Mouse (Mus musculus) cerebellum, adult 11 months (tissue): ENCODE measurements around the gene Pou2f2.

ENCODE experiments used
- DNase-seq: peaks from one replicate; pipeline ENCODE4 v3.0.0; 2022

Gene Pou2f2

DNA sequence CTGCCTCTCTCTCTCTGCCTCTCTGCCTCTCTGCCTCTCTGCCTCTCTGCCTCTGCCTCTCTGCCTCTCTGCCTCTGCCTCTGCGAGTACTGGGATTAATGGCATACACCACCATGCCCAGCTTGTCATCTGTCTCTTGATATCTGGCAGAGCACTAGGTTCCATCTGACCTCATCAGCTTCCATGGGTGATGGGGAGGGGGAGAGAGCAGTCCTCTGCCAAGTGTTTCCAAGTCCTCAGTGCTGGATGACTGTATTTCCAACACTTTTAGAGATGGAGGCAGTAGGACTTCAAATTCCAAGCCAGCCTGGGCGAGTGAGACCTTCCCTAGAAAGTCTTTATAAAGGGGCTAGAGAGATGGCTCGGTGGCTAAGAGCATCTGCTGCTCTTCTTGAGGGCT is 42.0 kb downstream of the Pou2f2 start:
- DNase-seq = no peak

DNA sequence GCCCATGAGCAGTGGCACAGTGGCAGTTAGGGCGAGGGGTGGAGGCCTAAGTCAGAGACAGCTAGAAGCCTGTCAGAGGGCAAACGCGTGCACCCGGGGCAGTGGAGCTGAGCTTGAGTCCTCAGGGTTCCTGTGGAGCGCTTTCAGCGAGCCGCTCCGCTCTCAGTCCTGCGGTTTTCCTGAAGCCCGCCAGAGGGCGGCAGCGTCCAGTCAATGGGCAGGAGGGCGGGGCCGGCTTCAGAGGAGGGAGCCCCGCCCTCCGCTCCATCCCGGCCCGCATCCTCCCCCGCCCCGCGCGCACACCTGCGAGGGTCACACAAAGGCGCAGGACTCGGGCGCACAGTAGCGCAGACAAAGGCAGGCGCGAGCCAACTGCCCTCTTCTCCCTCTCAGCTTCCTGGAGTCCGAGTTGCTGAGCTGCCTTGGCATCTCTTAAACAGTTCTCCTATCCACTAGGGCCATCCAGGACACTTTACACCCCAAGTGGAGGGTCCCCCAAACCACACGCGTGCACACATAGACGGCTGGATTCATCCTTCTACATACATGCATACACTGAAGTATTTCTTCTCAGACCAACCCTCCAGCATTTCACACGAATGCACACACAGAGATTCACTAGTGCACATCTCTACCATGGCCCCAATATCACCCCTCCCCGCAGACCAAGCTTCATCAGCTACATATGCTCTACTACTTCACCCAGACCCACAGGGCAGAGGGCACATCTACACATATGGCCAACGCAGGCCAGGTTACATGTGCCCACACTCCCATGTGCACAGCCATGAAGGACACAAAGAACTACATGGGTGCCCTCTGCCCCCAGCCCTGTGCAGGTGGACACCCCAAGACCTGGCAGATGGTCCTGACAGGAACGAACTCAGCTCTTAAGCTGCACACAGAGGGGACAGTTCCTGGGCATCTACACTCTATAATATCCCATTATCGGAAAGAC is 46.2 kb downstream of the Pou2f2 start:
- DNase-seq = peak; percentile 81

DNA sequence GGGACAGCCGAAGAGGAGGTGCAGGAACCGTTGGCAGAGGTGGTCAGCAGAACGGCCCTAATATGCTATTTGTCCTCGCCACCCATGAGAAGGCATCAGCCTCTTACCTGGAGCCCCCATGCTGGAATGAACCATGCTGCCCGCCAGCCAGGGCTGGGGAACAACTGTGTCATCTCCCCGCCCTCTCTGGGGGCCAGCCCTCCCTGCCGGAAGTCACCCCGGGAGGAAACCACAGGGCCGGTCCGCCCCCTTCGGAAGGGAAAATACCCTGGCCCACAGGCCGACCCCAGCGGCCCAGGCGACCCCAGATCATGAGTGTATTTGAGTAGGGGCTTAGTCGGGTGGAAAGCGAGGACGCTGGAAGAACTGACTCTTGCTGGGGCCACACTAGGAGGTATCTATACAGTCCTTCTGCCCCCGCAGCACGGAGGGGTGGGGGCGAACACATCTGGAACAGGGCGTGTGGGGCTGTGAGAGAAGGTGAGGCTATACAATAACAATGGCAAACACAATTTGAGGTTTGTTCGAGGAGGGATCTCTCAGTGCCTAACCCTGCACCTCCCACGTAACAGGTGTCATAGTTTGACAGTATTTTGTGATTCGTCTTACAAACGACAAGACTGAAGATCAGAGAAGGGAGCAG is 47.1 kb downstream of the Pou2f2 start:
- no peak for DNase-seq

DNA sequence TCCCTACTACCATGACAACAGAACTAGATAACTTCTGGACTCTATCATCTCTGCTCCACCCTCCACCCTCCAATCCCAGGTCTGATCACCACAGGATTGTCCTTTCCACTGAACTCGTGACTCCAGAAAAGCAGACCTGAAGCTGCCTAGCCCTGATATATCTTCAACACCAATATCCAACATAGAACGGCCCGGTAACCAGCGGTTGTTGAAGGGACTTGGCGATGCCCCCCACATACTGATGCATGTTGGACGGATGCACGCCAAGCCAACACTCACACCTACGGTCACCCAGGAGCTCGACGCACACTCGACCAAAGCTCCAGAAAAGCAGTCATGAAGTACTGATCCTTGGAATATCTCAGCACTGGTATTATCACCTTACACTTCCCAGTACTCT is 48.3 kb downstream of the Pou2f2 start:
- DNase-seq = no peak

DNA sequence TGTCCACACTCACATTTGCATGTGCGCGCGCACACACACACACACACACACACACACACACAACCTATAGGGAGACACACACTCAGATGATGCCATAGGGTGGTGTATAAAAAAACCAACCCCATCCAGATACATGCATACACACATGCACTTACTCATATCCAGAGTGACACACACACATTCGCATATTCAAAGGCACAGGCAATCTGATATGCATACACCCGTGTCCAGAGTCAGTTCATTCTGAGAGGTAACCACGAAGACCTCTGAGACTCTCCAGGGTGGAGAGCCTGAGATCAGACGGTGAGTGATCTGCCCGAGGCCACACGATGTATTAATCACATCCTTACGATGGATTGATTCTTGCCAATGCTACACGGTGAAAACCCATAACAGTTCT is 49.0 kb downstream of the Pou2f2 start:
- DNase-seq = no peak

DNA sequence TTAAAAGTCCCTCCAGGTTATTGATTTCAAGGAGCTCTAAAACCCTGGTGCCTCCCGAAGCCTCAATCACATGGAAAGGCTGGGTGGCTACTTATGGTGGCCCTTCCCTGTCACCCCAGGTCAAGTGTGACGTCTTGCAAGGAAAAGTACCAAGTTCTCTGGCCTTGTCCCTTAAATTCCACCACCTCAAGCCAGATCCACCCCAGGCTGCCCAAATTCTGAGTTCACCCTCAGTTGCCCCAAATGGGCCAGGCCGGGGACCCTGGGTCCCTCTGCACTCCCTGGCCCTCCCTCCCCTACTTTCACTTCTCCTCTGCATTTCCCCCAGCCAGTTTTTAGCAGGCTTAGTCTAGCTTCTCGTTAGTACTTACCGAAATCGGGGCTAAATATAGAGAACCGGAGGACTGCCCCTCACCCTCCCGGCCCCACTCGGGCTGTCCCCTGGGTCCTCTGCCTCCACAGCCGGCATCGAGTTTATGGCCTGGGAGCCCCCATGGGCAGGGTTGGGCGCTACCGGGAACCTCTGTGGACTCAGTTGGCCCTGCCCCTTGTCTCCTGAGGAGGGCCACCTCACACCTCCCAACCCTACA is 50.0 kb downstream of the Pou2f2 start:
- no peak for DNase-seq

DNA sequence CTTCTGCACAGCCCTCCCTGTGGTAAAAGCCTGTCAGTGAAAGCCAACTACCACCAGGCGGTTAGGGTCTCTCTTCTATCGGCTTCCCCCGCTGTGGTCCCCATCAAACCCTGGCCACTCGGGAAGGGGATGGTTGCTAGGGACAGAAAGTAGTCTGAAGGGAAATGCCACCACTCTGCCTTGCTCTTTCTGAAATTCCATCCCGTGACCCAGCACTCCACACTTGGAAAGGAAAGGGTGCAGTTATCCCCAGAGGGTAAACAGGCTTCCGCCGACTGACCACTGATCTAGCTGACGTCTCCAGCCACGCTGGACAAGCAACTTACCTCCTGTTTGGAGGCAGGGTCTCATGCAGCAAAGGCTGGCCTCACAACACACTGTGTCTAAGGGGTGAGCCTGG is 51.6 kb downstream of the Pou2f2 start:
- DNase-seq = no peak

DNA sequence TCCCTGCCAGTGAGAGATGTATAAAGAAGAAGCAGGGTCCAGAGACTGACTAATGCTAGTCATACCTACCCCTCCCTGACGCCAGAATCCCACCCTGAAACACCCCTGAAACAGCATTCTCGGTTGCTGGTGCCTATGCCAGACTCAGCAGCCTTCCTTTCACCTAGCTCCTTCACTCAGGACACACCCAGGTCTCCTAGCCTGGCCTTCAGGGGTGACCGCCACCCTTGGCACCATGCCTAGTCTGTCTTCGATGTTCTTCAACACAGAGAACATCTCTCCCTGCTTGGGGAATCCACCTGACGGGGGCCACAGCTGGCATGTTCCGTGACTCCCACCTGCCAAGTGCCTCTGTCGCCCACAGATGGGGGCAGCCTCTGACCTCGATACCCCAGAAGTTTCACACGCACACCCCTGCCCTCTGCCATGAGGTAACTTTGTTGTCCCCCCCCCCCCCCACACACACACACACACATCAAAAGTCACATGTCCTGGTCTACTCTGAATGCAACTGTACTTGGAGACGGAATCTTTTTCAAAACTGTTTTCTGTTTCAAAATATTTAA is 53.7 kb downstream of the Pou2f2 start:
- DNase-seq = no peak

DNA sequence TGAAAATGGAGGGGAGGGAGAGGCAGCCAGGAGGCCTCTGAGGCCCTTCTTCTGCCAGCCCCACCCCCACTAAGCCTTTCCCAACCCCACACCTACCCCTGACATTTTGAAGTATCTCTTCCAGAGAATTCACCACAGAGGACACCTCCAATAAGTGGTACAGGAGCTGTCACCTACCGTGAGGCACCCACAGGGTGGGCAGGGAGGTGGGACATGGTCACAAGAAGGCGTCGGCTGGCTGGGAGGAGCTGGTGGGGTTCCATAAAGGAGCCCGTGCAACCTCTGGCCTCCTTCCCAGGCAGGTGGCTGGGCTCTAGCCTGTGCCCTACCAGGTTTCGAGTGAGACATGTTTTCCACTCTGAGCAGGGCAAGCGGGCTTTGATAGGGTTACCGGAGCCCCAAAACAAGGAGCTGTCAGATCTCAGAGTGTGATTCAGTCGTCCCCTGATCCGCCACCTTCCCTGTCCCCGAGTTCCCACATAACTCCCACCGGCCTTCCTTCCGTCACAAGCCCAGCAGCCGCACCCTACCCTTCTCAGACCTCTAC is 58.2 kb downstream of the Pou2f2 start:
- no peak for DNase-seq

DNA sequence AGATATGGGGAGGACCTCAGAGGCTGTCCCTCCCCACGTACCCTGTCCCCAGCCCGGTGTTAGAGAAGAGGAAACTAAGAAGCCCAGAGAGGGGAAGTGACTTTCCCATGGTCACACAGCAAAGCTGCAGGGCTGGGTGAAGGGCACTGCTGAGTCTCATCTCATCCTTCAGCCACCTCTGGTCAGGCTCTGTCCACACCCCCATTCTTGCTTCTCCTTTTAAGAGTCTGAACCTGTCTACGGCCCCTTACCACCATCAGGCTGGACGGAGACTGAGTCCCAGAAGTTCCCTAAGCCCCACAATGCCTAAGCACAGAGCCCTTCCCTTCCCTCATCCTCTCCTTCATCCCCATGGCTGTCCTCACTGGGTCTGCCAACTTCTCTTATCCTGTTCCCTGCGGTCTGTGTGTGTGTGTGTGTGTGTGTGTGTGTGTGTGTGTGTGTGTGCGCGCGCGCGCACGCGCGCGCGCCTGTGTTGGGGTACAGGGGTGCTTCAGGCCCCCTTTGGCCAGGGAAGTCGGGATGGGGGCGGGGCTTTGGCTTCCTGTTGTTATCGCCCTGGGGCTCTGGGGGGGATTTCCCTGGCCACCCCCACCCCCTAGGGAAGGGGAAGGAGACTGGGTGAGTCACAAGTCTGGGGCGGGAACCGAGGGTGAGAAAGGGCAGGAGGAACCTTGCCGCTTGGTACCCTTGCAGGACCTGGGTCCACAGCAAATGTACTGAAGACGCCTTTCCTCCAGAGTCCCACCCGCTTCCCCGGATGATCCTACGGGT is 59.3 kb downstream of the Pou2f2 start:
- no peak for DNase-seq

DNA sequence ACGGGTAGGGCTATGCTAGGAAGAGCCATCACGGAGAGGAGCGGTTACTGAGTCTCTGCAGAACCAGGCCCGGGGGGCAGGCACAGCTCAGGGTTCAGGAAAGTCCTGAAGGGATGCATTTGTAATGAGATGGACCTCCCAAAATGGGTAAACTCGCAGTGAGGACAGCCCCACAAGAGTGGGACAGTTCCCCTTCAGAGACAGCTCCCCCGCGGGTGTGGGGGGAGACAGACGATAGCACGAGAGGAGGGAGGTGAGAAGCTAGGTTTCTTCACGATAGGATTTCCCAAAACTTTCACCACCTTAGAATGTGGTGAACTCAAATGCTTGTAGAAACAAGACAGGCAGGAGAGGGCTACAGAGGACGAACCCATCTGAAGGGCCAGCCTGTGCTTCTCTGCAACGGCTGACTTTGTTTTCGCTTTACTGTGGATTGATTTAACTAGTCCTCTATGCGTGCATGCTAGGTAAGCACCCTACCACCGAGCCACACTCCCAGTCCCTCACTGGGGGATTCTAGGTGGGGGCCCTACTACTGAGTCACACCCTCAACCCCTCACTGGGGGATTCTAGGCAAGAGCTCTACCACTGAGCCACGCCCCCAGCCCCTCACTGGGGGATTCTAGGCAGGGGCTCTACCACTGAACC is 66.4 kb downstream of the Pou2f2 start:
- no peak for DNase-seq

DNA sequence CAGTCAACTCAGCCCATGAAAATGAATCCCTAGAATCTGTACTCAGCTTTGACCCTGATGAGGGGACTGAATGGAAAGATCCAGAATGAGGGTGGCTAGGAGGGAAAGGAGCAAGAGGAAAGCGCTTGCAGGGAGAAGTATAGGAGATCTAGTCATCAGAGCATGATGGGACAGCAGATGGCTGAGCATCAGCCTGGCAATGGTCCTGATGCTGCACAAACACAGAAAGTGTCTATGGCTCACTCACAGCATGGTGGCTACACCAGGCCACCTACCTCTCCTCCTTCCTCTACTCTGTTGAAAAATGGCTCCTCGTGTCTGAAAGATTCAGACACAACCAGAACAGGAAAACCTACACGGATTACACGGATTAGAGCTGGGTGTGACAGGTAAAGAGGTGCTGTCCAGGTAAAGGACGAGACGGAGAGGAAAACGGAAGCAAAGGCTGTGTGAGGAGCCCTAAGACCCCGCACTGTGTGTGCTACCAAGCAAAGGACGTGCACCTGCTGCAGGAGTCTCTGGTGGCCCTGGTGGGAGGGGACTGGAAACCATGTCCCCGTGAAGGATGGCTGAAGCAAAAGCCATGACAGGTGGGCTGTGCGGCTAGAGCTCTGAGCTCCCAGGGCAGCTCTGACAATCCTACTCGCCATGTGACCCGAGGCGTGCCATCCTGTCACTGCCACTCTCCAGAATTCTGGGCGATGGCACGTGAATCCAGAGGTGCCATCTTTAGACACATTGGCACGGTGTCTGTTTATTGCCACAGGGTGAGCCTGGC is 67.2 kb downstream of the Pou2f2 start:
- peak; percentile 60 for DNase-seq

DNA sequence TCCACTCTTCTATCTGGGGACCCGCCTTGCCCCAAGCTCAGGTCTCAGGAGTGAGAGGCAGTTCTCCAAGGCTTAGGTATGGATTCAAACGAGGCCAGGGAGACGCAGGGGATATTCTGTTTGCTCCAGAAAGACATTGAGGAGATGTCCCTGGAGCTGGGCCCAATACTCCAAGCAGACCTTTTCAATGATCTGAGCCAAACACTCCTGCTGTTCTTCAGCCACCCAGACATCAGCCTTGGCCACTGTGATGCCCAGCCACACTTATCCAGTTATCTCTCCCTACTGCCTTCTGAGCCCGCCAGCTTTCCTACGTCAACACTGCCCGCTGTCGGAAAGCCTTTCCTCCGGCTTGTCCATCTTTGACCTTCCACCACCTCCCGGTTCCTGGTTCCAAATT is 69.2 kb downstream of the Pou2f2 start:
- DNase-seq = no peak

DNA sequence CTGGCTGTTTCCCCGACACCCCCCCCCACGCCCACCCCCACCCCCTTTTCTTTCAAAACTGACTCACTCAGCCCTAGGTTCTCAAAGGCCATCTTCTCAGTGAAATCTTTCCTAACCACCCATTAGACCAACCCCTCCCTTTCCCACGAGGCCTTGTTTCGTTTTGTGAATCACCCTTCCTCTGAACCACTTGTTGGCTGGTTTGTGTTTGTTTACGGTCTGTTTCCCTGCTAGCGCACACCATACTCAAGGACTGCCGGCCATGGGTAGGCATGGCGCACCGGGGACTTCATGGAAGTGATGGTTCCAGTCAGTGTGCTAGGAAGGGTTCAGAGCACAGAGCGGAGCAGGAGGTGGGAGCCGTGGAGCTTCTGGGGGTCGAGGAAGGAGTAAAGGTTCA is 70.2 kb downstream of the Pou2f2 start:
- no peak for DNase-seq

DNA sequence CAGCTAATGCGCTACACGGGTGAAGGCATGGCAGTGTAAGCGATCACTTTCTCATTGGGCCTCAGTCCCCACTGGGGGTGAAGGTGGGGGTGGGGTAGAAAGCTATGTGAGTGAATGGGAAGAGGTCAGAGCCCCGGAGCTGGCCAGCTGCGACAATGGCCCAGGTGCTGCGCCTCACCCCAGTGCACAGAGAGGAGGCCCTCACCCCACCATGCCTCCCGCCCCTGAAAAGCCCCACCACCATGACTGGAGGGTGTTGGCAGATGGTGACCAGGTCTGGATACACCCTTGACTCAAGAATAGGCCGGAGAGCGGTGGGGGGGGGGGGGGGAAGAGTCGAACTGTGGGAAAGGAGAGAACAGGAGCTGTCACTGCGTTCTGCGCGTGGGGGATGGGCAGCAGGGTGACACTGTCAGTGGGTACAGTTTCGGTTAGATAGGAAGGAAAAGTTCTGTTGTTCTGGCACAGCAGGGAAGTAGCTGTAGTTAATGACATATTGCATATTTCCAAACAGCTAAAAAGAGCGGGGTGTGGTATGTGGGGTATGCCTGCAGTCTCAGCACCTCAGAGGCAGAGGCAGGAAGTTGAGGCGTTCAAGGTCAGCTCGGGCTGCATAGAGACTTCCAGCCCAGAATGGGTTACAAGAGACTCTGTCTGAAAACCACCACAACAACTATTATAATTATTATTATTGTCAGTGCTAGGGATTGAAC is 72.6 kb downstream of the Pou2f2 start:
- no peak for DNase-seq

DNA sequence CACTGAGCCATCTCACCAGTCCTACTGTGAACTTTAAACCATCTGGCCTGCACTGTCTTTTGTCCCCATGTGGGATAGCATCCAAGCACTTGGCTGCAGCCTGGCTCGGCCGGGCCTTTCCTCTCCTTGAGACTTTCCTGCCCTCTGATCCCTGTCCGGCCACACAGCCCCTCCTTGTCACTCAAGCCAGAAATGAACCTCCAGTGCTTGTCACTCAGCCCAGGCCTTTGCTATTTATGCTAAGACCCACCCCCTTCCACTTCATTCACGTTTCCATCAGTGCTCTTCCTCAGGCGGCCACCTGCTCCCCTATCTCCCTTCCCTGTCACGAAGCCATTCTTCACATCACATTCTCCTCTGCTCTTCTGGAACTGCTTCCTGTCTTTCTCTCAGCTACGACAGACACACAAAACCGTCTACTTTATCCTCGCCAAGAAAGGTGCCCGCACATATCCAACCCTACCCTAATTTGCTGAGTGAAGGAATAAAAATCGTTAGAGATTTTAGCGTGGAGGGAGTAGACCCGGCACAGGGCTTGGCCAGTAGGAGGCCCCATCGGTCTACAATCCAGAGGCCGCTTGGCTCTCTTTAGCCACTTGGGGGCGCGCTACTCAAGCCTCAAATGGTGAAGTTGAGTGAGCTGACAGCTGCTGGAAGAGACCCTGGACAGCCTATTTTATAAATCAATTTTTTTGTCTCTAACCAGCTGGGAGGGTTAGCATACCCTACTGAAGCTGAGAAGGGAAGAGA is 73.9 kb downstream of the Pou2f2 start:
- DNase-seq = peak; percentile 79

DNA sequence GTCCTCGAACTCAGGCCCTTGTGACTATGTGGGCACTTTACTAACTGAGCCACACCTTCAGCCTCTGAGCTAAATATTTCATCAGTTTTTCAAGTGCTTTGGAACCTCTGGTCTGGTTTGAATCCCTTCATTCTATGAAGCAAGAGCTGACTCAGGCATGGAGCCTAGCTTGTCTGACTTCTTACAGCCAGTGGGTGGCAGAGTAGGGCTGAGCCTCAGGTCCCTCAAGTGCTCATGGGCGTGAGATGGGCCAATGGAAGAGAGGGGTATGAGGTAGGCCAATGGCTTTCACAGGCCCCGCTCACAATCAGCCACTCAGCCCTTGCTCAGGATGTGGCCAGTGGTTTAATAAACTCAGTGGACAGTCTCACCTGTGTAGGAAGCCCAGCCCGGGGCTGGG is 79.9 kb downstream of the Pou2f2 start:
- no peak for DNase-seq

DNA sequence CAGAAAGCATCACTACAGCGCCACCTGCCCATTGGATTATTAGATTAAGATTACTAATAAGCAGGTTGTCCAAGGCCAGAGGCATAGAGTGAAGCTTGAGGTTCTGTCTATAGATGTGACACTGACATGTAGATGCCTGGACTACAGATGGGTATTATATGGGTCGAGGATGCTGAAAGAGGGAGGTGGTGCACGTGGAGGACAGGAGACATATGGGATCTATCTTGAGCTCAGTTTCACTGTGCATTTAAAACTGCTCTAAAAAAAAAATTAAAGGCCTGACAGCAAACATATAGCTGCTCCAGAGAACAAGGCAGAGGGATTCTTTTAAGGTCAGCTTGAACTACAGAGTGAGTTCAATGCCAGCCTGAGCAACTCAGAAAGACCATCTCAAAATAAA is 81.4 kb downstream of the Pou2f2 start:
- DNase-seq = no peak

DNA sequence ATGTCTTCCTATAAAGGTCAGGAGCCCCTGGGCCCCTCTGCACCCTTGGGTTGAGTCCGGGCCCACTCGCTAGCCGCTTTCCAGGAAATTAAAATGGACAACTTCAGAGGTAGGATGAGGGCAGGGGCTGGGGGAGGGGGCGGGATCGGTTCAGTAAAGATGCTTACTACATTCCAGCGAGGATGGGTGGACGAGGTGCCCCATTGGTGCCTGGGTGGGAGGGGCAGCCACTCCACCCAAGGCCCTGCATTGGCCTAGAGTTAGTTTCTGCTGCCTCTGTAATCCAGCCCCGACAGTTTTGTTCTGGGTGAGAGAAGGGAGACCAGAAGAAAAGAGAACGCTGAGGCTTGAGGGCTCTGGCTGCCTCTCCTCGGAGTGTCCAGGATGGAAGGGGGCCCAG is 89.7 kb downstream of the Pou2f2 start:
- DNase-seq = no peak

DNA sequence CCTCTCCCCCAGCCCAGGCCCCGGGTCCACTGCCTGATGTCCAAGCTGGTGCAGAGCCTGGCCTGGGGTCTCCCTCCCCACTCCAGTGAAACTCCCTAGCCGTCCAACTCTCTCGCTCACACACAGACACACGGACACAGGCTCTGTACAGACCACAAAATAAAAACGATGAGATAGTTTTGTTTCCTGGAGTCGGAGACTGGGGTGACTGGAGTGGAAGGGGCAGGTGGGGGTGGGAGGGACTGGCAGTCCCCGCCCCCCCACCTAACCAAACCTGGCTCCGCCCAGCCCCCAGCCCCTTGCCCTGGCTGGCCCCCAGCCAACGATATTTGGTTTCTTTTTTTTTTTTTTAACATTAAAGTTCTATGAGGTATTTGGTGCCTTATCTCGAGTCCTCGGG is 90.6 kb downstream of the Pou2f2 start:
- DNase-seq = no peak
